Mouse (Mus musculus) C2C12 (cell line): Measurements from ENCODE around the gene Flnc.

ENCODE experiments used
- CTCF ChIP-seq: IDR thresholded peaks from one replicate; pipeline ENCODE4 v1.5.1; 2011; ENCODE audit not compliant: control insufficient read depth, insufficient read depth, insufficient read length
- FOSL1 ChIP-seq: IDR thresholded peaks from one replicate; pipeline ENCODE4 v1.8.0; 2011; ENCODE audit warnings: mild to moderate bottlenecking, low read length; ENCODE audit not compliant: poor library complexity, insufficient read depth, severe bottlenecking
- MAX ChIP-seq: IDR thresholded peaks from one replicate; pipeline ENCODE4 v1.6.1; 2011; ENCODE audit warnings: mild to moderate bottlenecking, control low read depth
- MYOD1 ChIP-seq: IDR thresholded peaks from one replicate; pipeline ENCODE4 v1.6.1; 2011; ENCODE audit warnings: low read depth; ENCODE audit not compliant: control insufficient read depth, insufficient read length
- MYOG ChIP-seq: IDR thresholded peaks from one replicate; pipeline ENCODE4 v1.6.1; 2011; ENCODE audit not compliant: control insufficient read depth, insufficient read length; ENCODE audit errors: extremely low read depth
- USF1 ChIP-seq: IDR thresholded peaks from one replicate; pipeline ENCODE4 v1.6.1; 2011; ENCODE audit warnings: low read depth, mild to moderate bottlenecking, control low read depth, moderate library complexity

GRCm38 (mm10) chr6:29436461-29436934 is 3.4 kb downstream of the Flnc start:
- TF ChIP-seq USF1 (no peak), MYOD1 (no peak), CTCF (no peak), MYOG (no peak), MAX (no peak), FOSL1 (no peak)
